Mouse (Mus musculus) heart, postnatal 36 days (tissue): ENCODE measurements around the gene Olfr520. TPM values are rescaled to one million over a fixed set of nuclear protein-coding genes. Genes with fewer than 3 reads are reported as not detected.
"Not testable (repeated sequence)": the region's sequence is repeated elsewhere in the genome, so short reads cannot be mapped to it uniquely, and the experiment has no call there.

ENCODE experiments used
- DNase-seq, 2 experiments: peaks; one replicate each; pipeline ENCODE4 v3.0.0; 2021 to 2022
- intact Hi-C: fragments of 180-260 bp; cut with DNase I; formaldehyde crosslinking; loops from one replicate; pipeline ENCODE4 v1.15.1; 2025
- total RNA-seq, 2 experiments: library from RNA; stranded (reverse); gene quantifications; 2 replicates each; pipeline ENCODE4 v1.2.3; 2021

The Olfr520 gene
- total RNA-seq, 2 experiments from 2014 or later: 0.22 TPM; not detected in 1

DNA sequence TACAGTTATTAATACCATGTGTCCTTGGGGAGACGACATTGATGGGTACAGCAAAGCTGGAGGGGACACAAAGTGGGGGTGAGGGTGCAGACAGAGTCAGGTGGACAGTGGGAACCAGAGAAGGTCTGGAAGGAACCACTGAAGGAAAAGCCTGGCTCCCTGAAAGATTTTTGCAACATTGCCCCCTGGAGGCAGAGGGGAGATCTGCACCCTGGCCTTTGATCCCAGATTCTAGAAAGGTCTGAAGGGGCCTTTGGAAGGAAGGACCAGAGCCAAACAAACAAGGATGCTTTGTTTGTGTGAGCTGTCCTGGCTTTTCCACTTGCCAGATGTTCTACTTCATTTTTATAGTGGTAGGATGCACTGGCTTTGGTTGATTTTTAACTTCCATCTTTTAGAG is 19.6 kb upstream of the Olfr520 start:
- DNase-seq: peak; percentile 80 to 84

DNA sequence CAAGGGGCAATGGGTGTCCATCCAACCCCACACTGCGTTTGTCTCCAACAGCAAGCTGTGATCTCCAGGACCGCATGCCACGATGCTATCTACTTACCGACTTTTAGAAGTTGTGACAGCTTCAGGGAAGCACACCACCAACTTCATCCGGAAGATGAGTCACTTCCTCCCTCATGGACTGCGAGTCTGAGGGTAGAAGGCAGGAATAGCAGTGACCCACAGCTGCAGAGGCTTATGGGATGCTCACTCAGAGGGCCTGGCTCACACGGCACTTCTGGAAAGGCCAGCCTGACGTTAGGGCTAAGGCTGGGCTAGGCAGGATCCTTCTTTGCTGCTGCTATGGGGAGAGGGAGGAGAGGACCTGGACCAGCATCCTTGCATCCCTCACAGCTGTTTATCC is 18.9 kb upstream of the Olfr520 start, which contains the start of gene Slco2b1:
Slco2b1 (minus strand) TSS at position 175 of the 400 bp plus-strand sequence.
- no peak for DNase-seq
- intact Hi-C loops: loop anchor here (2.0 to 5.0 kb wide), 3 partner anchors 42 to 166 kb away; no protein-coding TSS in a partner anchor

More for the DNA sequence above, 19.6 kb upstream of the Olfr520 start:
- intact Hi-C loops: loop anchor here (1.0 to 5.0 kb wide), 5 partner anchors 42 to 167 kb away; no protein-coding TSS in a partner anchor

- intact Hi-C loops: loop anchor here (5.0 kb wide), 1 partner anchor 165 kb away; no protein-coding TSS in a partner anchor
Measured at GRCm38 (mm10) chr7:99712431-99712830, 17.6 kb upstream of the Olfr520 start.

DNA sequence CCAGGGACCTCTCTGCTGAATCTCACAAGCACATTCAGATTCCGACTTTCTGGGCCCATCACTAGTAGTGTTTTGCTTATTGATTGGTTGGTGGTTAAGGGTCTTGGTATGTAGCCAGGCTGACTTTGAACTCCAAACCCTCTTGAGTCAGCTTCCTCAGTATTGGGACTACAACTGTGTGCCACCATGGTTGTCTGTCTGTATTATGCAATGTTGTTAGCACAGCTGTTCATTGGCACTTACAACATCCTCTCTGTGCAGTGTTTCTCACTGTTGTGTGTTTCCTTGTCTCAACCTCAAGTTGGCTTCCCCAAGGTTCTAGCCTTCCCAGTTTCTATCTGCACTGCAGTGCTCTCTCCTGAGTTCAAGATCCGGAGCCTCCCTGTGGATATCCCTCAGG is 13.5 kb upstream of the Olfr520 start:
- intact Hi-C loops: no loop called here
- no peak for DNase-seq

More at GRCm38 (mm10) chr7:99712431-99712830, 17.6 kb upstream of the Olfr520 start:
- DNase-seq: no peak

GRCm38 (mm10) chr7:99734612-99735011 is 4.5 kb downstream of the Olfr520 start:
- peak; percentile 35 to 40 for DNase-seq
- intact Hi-C loops: loop anchor here (5.0 kb wide), 1 partner anchor 53 kb away; no protein-coding TSS in a partner anchor

DNA sequence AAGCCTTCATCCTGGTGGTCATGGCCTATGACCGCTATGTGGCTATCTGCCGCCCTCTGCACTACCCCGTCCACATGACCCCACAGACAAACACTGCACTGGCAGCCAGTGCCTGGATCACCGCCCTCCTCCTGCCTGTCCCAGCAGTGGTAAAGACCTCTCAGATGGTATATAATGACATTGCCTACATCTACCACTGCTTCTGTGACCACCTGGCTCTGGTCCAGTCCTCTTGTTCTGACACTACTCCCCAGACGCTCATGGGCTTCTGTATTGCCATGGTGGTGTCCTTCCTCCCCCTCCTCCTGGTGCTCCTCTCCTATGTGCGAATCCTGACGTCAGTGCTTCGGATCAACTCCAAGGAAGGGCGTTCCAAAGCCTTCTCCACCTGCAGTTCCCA is 5.4 kb downstream of the Olfr520 start:
- intact Hi-C loops, DNase-seq: not testable (repeated sequence)

DNA sequence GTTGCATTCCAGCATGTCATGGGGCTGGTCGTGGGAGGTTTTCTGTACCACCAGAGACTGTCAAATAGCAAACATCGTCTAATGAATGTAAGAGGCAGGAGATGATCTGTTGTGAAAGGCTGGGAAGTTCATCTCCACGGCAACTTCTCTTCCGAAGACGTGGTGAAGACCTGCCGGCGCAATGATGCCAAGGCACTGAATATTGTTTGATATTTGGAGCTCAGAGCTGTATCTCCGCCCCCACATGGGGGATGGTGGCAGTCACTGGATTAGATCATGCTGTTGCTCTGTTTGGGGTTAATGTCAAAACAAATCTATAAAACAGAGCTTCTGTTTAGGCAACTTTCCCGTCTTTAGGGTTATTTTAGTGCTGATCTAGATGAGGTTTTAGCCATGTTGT is 9.2 kb downstream of the Olfr520 start:
- DNase-seq: no peak
- intact Hi-C loops: no loop called here

- DNase-seq: no peak
- intact Hi-C loops: no loop called here
Measured at GRCm38 (mm10) chr7:99763207-99763606, 33.1 kb downstream of the Olfr520 start, which contains the start of gene Olfr521. Olfr521 (plus strand) TSS chr7:99763507.

DNA sequence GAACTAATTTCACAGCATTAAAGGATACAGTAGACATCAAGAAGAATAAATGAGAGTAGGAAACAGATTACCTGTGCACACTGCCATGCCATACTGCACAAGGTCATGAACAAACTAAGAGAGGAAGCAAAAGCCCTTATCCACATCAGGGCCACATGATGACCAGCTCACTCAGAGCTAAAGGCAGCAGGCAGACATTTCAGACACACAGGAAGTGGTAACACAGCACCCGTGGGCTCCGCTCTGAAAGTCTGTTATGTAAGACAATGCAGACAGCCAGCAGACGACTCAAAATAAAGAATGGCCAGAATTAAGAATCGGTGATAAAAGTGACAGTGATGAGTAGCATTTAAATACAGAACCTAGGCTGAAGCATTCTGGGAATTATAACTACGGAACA is 51.3 kb downstream of the Olfr520 start:
- intact Hi-C loops: no loop called here
- DNase-seq: no peak

- no peak for DNase-seq
Measured at GRCm38 (mm10) chr7:99781916-99782315, 51.8 kb downstream of the Olfr520 start.

DNA sequence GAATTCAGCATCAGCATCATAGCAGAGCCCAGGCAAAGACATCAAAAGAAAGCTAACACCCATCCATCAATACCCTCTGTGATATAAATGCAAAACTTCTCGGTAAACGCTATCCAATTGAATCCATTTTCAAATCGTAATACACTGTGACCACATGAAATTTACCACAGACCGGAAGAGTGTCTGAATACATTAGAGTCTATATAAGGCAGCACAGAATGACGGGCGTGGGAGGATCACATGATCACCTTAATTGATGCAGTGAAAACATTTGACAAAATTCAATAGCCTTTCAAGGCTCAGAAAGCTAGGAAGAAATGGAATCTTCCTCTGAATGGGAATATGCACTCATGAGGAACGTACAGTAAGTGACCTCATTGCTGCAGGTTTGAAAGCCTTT is 53.3 kb downstream of the Olfr520 start:
- no peak for DNase-seq
- intact Hi-C loops: no loop called here

More at GRCm38 (mm10) chr7:99781916-99782315, 51.8 kb downstream of the Olfr520 start:
- intact Hi-C loops: no loop called here

GRCm38 (mm10) chr7:99785553-99785952 is 55.5 kb downstream of the Olfr520 start:
- DNase-seq: no peak
- intact Hi-C loops: loop anchor here (5.0 kb wide), 1 partner anchor 53 kb away; the partner anchor contains the start of gene Olfr520

Other genes starting within 250 kb of the Olfr520 start
- 100 to 1,000 TPM; 324 to 333 TPM for gene Rps3, start 246.5 kb upstream of the Olfr520 start, total RNA-seq
- gene Arrb1, start 194.8 kb upstream of the Olfr520 start, total RNA-seq: 10 to 100 TPM; 22.3 to 25.3 TPM
- 1 to 10 TPM; 3.0 to 3.6 TPM for gene Tpbgl, start 103.2 kb upstream of the Olfr520 start, total RNA-seq
- gene Slco2b1, start 18.9 kb upstream of the Olfr520 start, total RNA-seq: 10 to 100 TPM in 1 of 2 experiments, 1 to 10 TPM in 1; 9.0 to 12.0 TPM
- not detected for gene Olfr521, start 33.2 kb downstream of the Olfr520 start, total RNA-seq
- 1 to 10 TPM; 3.8 to 4.9 TPM for gene Neu3, start 98.1 kb downstream of the Olfr520 start, total RNA-seq
- not detected for gene Xrra1, start 128.8 kb downstream of the Olfr520 start, total RNA-seq
- gene Spcs2, start 133.2 kb downstream of the Olfr520 start, total RNA-seq: 10 to 100 TPM; 48.0 to 50.4 TPM